Mouse (Mus musculus) cerebellum, adult 11 months (tissue): ENCODE measurements around the gene 2310009B15Rik.

ENCODE experiments used
- DNase-seq: peaks from one replicate; pipeline ENCODE4 v3.0.0; 2022

Gene 2310009B15Rik

DNA sequence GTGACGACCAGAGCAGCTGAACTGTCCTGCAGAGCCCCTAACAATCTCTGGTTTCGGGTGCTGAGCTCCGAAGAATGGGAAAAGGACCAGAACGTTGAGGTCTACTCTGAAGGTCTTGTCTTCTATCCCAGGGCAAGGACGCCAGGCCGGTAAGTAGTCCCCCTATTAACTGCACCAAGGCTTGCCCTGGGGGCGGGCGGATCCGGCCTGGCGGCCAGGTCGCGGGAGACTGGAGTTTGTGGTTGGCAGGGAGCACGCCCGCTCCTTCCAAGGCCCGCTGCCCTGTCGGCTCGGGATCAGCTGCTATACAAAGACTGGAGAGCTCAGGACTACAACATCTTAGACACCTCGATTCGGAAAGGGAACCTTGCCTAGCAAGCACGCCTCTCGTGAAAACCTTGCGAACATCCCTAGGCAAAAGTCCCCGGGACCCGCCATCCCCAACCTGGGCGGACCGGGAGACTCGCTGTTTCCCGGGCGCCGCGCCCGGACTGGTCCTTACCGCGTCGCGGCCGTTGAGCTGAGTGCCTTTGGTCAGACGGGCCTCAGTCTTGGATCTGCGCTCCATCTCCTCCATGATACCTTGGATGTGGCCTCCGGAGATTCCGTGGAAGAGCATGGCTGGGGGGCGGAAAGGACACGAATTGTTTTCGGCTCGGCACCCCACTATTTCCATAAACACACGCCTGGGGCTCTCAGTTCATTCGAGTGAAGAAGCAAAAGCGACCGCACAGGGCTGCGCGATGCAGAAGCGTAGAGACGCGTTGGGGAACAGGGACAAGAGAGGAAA lies 15.2 kb downstream of the 2310009B15Rik start:
- DNase-seq = no peak

DNA sequence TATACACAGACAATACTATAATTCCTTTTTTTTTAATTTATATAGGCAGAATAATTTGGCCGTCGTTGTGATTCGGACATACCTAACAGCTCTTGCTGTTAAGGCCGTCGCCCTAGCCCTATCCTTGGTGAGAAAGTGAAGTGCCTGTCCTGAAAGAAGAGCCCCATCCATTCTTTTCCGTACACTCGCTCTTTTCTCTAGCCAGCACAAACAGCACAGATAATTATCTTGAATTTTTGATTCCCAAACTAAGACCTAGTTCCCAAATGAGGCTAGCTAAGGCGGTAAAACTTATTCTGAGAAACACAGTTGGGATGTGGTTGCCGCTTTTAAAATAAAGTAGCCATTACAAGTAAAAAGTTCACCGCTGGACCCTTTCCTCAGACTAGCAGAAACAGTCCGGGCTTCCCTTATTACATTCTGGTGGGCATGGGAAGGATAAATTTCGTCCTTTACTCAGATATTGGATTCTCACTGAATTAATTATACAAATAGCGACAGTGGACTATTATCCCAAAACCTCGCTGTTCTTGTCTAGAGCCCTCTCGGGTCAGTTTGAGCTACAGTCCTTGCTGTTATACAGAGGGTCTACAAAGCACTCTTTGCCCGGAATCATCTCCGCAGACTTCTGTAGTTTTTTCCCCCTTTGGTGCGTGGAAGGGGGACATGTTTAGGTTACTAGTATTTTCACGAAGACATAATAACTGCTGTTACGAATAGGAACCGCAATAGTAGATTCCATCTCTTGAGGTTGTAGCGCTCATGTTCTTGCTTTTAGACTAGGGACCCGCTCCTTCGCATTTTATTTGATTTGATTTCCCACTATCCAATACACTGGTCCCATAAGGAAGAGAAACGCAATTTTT lies 16.0 kb downstream of the 2310009B15Rik start:
- DNase-seq = no peak

- no peak for DNase-seq
Measured at GRCm38 (mm10) chr1:138839809-138840430, 16.7 kb downstream of the 2310009B15Rik start.

DNA sequence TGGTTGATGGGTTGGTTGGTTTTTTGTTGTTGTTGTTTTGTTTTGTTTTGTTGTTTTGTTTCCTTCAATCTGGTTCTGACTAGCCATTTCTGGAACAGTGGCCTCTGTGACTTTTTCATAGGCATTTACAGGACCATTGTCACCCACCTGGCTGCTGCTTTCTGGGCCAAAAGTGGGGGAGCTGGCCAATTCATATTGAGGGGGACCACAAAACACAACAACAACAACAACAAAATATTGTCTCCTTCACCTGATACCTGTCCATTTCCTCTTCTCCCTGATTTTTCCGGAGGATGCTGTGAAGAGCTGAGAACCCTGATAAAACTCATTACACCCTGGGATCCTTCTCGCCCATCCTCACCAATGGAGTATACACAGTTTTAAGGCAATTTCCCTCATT lies 17.4 kb downstream of the 2310009B15Rik start:
- DNase-seq = no peak

GRCm38 (mm10) chr1:138837786-138838743 lies 18.6 kb downstream of the 2310009B15Rik start:
- DNase-seq = no peak

GRCm38 (mm10) chr1:138835355-138835900 lies 21.2 kb downstream of the 2310009B15Rik start:
- DNase-seq = no peak

DNA sequence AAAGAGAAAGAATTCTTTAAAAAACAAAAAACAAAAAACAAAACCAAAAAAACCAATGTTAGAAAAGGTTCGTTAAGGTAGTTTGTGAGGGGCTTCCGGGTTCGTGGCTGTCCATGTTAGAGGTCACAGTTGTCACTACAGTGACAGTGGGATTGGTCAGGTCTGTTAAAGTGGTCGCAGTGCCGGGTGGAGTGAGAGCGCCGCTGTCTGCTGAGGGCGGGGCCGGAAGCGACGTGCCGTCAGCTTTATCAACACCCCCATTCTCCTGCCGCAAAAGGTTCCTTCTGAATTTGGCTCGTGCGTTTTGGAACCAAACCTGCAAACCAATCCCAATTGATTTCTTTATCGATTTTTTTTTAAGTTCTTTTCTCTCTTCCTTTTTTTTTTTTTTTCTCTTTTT lies 25.3 kb downstream of the 2310009B15Rik start:
- no peak for DNase-seq

GRCm38 (mm10) chr1:138826841-138827240 lies 29.8 kb downstream of the 2310009B15Rik start:
- no peak for DNase-seq

- DNase-seq = no peak
Measured at GRCm38 (mm10) chr1:138822985-138823322, 33.7 kb downstream of the 2310009B15Rik start.

GRCm38 (mm10) chr1:138822255-138822984 lies 34.2 kb downstream of the 2310009B15Rik start:
- no peak for DNase-seq
